Mouse (Mus musculus): ENCODE measurements around the gene Fcgr3.
A peak's percentile ranks its signal among the peaks of the same experiment; 100 is the strongest.
"Not testable (repeated sequence)": the region's sequence is repeated elsewhere in the genome, so short reads cannot be mapped to it uniquely, and the experiment has no call there.

Gene Fcgr3

DNA sequence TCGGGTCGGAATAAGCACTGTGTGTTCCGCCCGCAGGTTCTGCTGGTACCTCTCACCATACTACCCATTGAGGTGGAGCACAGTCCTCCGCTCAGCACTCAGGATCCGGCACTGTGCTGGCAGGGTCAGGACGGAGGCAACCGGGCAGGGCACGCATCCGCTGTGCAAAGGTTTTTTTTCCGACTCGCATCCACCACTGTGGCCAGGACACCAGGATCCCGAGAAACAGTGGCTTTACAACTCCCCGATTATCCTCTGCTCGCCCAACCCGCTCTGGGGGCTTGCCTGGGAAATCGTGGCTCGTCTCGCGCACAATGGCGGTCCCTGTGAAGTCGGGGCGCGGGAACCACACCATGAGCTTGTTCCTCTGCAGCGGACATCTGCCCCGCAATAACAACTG lies 21.0 kb upstream of the Fcgr3 start:
- no peak for DNase-seq

GRCm38 (mm10) chr1:171081512-171082231 lies 16.9 kb upstream of the Fcgr3 start:
- DNase-seq, result not testable (repeated sequence)

DNA sequence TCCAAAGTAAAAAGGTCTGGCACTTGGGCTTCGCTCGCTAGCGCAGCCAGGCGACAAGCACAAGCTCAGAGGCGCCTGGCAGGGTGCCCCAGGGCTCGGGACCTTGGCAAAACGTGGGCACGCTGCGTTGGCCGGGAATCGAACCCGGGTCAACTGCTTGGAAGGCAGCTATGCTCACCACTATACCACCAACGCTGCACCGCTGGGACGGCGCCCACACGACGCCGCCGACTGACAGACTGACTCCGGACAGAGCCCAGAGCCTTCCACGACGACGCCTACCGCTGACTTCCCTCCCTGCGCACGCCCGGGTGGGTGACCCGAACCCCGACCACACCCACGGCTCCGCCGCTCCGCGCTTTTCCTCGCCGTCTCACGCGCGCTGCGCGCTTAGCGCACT lies 15.1 kb upstream of the Fcgr3 start:
- not testable (repeated sequence) for DNase-seq

DNA sequence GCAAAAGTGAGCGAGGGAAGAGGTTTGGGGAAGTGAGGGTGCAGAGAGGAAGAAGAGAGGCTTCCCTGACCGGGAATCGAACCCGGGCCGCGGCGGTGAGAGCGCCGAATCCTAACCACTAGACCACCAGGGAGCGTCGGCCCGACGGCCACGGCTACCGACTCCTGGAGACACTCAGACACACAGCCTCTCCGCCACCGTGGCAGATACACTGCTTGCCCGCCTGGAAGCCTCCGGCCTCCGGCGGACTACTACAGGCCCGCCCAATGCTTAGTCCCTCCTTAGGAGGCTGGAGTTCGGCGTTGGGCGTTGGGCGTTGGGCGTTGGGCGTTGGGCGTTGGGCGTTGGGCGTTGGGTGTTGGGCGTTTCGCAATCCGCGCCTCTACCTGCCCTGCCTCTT lies 14.6 kb upstream of the Fcgr3 start:
- not testable (repeated sequence) for DNase-seq

GRCm38 (mm10) chr1:171078419-171078818 lies 13.7 kb upstream of the Fcgr3 start:
- not testable (repeated sequence) for DNase-seq

GRCm38 (mm10) chr1:171077955-171078354 lies 13.2 kb upstream of the Fcgr3 start:
- DNase-seq, result peak; percentile 53 to 64

DNA sequence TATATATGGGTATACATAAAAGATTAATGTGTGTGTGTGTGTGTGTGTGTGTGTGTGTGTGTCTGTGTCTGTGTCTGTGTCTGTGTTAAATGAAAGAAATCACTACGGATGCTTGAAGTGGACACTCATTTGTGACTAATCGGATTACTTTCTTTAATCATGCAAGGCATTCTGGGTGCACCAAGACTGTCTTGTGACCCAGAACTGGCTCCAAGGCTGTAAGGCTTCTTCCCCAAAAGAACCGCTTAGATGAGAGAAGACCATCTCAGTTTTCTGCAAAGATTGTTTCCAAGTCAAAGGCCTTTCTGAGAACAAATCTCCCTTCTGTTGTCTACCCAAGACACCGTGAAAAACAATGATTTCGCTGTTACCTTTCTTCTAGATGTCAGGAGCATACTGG lies 12.5 kb upstream of the Fcgr3 start:
- DNase-seq, result not testable (repeated sequence)

- not testable (repeated sequence) for DNase-seq
These were observed 11.4 kb upstream of the Fcgr3 start for GRCm38 (mm10) chr1:171076176-171076575.

- DNase-seq, result peak in 1 of 2 experiments; percentile 35
These were observed 9.5 kb upstream of the Fcgr3 start for GRCm38 (mm10) chr1:171074283-171074682.

- not testable (repeated sequence) for DNase-seq
These were observed 7.5 kb upstream of the Fcgr3 start for GRCm38 (mm10) chr1:171072217-171072616.

GRCm38 (mm10) chr1:171071726-171072125 lies 7.0 kb upstream of the Fcgr3 start:
- DNase-seq, result not testable (repeated sequence)

DNA sequence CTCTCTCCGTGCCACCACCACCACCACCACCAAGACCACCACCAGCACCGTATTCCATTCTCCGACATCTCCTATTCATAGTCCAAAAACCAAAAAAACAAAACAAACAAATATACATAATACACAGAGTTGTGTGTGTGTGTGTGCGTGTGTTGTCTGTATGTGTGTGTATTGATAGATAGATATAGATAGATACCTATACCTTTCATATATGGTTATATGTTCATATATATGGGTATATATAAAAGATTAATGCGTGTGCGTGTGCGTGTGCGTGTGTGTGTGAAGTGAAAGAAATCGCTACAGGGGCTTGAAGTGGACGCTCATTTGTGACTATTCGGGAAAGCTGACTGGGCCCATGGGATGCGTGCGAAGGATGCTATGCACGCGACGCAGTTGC lies 6.1 kb upstream of the Fcgr3 start:
- not testable (repeated sequence) for DNase-seq

DNA sequence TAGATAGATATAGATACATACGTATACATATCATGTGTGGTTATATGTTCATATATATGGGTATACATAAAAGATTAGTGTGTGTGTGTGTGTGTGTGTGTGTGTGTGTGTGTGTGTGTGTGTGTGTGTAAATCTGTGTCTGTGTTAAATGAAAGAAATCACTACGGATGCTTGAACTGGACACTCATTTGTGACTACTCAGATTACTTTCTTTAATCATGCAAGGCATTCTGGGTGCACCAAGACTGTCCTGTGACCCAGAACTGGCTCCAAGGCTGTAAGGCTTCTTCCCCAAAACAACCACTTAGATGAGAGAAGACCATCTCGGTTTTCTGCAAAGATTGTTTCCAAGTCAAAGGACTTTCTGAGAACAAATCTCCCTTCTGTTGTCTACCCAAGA lies 4.8 kb upstream of the Fcgr3 start:
- DNase-seq, result peak; percentile 22 to 35

- not testable (repeated sequence) for DNase-seq
These were observed 3.2 kb upstream of the Fcgr3 start for GRCm38 (mm10) chr1:171067928-171068327.

GRCm38 (mm10) chr1:171066583-171066982 lies 1.8 kb upstream of the Fcgr3 start:
- peak in 1 of 2 experiments; percentile 8 for DNase-seq

DNA sequence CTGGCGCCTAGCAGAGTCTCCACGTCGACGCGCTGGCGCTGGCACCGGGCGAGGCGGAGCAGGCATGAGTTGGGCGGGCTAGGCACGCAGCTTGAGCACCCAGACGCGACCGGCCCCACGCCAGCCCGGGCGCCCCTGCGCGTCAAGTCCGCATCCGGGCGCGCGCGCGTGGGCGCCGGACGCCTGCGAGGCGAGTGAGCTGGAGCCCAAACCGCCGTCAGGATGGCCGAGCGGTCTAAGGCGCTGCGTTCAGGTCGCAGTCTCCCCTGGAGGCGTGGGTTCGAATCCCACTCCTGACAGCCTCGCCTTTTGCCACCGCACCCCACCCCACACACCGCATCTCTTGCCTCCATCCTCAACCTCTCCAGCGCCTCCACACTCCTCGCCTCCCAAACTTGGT lies 1.0 kb upstream of the Fcgr3 start:
- peak; percentile 45 to 67 for DNase-seq

DNA sequence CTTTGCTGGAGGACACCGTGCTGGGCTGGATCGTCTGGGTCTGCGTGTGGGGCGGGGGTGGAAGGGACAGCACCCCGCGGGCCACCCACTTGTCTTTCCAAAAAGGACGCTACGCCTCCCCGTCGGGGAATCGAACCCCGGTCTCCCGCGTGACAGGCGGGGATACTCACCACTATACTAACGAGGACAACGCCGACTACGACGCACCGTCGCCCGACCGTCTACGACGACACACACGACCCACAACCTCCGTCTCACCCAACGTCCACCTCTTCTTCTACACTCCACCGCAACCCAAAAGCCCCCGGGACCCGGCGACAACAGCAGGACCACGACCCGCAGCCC lies 480 bp upstream of the Fcgr3 start:
- peak; percentile 78 to 84 for DNase-seq

- peak; percentile 50 to 63 for DNase-seq
These were observed 905 bp downstream of the Fcgr3 start for GRCm38 (mm10) chr1:171063569-171064490.

- no peak for DNase-seq
These were observed 3.2 kb downstream of the Fcgr3 start for GRCm38 (mm10) chr1:171061566-171061965.

DNA sequence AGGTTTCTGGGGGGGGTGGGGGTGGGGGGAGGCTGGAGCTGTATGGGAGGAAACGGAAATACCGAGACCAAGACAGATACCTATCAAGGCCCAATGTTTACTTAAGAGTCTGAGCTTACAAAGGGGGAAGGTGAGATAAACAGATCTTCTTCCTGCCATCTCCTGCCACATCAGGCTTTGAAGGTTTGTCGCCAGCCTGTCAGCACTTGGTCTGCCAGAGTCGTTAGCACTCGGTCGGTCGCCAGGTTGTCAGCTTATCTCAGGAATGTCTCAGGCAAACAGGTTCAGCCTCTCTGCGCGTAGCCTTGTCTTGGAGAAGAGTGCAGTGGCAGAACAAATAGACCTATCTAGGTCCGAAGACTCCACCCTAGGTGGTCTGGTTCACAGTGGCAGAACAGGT lies 4.3 kb downstream of the Fcgr3 start:
- no peak for DNase-seq

DNA sequence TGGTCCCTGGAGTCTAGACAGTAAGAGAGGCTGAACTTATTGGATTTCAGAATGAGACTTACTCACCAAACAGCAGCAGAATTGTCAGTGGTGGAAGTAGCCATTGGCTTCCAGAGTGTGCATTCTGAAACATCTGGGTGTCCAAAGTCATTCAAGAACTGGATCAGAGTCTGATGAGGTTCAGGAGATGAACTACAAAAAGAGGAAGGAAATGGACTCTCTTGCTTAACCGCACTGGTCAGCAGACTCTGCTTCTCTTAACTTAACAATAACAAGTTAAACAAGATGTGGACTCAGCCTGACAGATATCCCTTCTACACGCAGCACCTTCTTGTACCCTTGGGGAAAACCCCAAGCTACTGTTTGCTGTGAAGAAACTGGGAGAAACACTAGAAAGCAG lies 5.5 kb downstream of the Fcgr3 start:
- DNase-seq, result no peak

- no peak for DNase-seq
These were observed 7.5 kb downstream of the Fcgr3 start for GRCm38 (mm10) chr1:171057253-171057652.

DNA sequence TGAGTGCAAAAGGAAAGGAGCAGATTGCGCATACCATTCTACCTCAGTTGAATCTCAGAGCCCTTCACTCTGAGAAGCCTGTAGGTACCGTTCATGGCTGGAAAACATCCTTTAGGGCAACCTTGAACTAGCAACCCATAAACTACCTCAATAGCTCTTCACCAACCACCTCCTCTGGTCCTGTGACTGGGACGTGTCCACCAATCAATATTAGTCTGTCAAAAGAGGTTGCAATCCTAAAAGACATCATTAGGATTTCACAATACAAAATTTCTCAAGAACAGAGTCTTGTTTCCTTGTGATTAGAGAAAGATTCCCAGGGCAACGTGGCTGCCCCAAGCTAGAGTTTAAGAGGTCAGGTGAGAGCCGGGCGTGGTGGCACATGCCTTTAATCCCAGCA lies 11.4 kb downstream of the Fcgr3 start:
- no peak for DNase-seq

GRCm38 (mm10) chr1:171050774-171051173 lies 14.0 kb downstream of the Fcgr3 start:
- no peak for DNase-seq
